Mouse (Mus musculus) B cell, adult 67 days (primary cell): Measurements from ENCODE around the gene Rhbdd1. TPM values are rescaled to one million over a fixed set of nuclear protein-coding genes. Genes with fewer than 3 reads are reported as not detected.

Experiments
- total RNA-seq, 2 experiments: library from RNA; stranded (reverse); gene quantifications; 4 replicates each; pipeline ENCODE4 v1.2.4; 2023

Gene Rhbdd1
- total RNA-seq: 10 to 100 TPM; 17.4 to 22.5 TPM

GRCm38 (mm10) chr1:82316111-82316745, at the start of gene Rhbdd1:
Gene Rhbdd1 (plus strand): TSS chr1:82316452.

GRCm38 (mm10) chr1:82291151-82291797, 25.0 kb upstream of the Rhbdd1 start, which contains the start of gene Irs1:
Gene Irs1 (minus strand): TSS chr1:82291416.

Other genes starting within 250 kb of the Rhbdd1 start
- not detected for gene Gm9747, start 83.3 kb upstream of the Rhbdd1 start, total RNA-seq
- gene Irs1, start 25.0 kb upstream of the Rhbdd1 start, total RNA-seq: under 1 TPM; 0.06 to 0.50 TPM